Mouse (Mus musculus): ENCODE results near the gene Ppp1r36. TPM values are rescaled to one million over a fixed set of nuclear protein-coding genes. Genes with fewer than 3 reads are reported as not detected.

The Ppp1r36 gene
- polyA plus RNA-seq, 1 experiment from 2014 or later: 2.6 TPM

Other genes with a start within 250 kb of the Ppp1r36 start
- gene Esr2, start 240.3 kb upstream of the Ppp1r36 start, polyA plus RNA-seq (2014; fragmentation: Nextera tagmentation; extraction: Ambion mirVana): 0.08 and 0.31 TPM in 2 replicates
- 0.09 TPM in 1 of 2 replicates, not detected in the other for gene Tex21, start 170.8 kb upstream of the Ppp1r36 start, polyA plus RNA-seq (2014; fragmentation: Nextera tagmentation; extraction: Ambion mirVana)
- gene Mthfd1, start 162.2 kb upstream of the Ppp1r36 start, polyA plus RNA-seq (2014; fragmentation: Nextera tagmentation; extraction: Ambion mirVana): 30.5 and 37.2 TPM in 2 replicates
- 11.8 and 12.1 TPM in 2 replicates for gene Akap5, start 92.6 kb upstream of the Ppp1r36 start, polyA plus RNA-seq (2014; fragmentation: Nextera tagmentation; extraction: Ambion mirVana)
- 16.0 and 16.5 TPM in 2 replicates for gene Zbtb25, start 47.9 kb upstream of the Ppp1r36 start, polyA plus RNA-seq (2014; fragmentation: Nextera tagmentation; extraction: Ambion mirVana)
- 4.2 and 4.7 TPM in 2 replicates for gene Zbtb1, start 47.3 kb upstream of the Ppp1r36 start, polyA plus RNA-seq (2014; fragmentation: Nextera tagmentation; extraction: Ambion mirVana)
- 6.4 and 7.9 TPM in 2 replicates for gene Hspa2, start 13.4 kb upstream of the Ppp1r36 start, polyA plus RNA-seq (2014; fragmentation: Nextera tagmentation; extraction: Ambion mirVana)
- 1.3 and 1.6 TPM in 2 replicates for gene Plekhg3, start 113.4 kb downstream of the Ppp1r36 start, polyA plus RNA-seq (2014; fragmentation: Nextera tagmentation; extraction: Ambion mirVana)

Measured in hindbrain, embryonic 14.5 days (tissue).